Mouse (Mus musculus) v-Abl transformed pro-B cells (cell line): ENCODE results near the gene Aup1.

Experiments
- in situ Hi-C, 2 experiments: fragments of 400-800 bp; cut with MboI; formaldehyde crosslinking; loops; one replicate each; pipeline ENCODE4 v1.15.1; 2025; ENCODE audit not compliant: unreplicated experiment in 2 of 2

Gene Aup1

GRCm38 (mm10) chr6:83027706-83028105 lies 26.6 kb upstream of the Aup1 start:
- in situ Hi-C loops, result no loop called here

DNA sequence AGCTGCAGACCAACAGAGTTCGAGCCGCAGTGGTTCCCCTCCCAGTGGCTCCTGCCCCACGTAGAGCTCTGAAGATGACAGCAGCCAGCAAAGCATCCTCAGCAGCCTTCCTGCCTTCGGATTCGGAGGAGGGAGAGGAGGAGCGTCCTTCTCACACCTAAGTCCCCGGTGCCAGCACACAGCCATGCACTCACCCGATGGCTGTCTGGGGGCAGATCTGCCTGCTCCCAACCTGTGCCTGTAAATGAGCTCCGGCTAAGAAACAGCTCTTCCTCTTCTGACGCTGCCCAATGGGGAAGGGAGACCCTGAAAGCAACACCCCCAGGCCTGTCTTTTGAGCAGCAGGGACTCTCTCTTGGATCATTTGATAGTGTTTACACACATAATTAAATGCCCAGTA lies 24.5 kb upstream of the Aup1 start:
- in situ Hi-C loops, result loop anchor here in 1 of 2 experiments (5.0 kb wide), 1 partner anchor 32 kb away; no protein-coding TSS in a partner anchor

DNA sequence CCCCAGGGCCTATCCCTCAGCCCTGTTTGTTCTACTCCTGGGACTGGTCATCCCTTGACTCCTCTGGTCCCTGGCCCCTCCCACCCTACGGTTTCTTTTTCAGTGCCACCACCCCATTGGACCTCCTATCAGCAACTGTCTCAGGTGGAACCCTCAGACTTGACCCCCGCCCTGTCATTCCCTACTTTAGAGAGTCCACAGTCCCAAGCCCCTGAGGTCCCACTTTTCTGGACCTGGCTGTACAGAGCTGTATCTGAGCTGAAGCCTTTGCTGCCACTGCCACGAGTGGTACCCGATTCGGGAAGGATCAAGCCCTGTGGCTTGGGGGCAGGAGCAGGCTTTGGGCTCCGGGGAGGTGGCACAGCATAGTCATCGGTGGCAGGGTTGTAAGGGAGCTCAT lies 23.2 kb upstream of the Aup1 start:
- in situ Hi-C loops, result loop anchor here in 1 of 2 experiments (5.0 kb wide), 1 partner anchor 34 kb away; no protein-coding TSS in a partner anchor

GRCm38 (mm10) chr6:83031921-83032590 lies 22.3 kb upstream of the Aup1 start:
- in situ Hi-C loops, result loop anchor here in 1 of 2 experiments (5.0 kb wide), 1 partner anchor 35 kb away; no protein-coding TSS in a partner anchor

- in situ Hi-C loops, result loop anchor here in 1 of 2 experiments (5.0 kb wide), 1 partner anchor 35 kb away; no protein-coding TSS in a partner anchor
These were observed 21.5 kb upstream of the Aup1 start for GRCm38 (mm10) chr6:83032769-83033191.

GRCm38 (mm10) chr6:83033249-83034185 lies 20.8 kb upstream of the Aup1 start, which contains the start of the genes Dok1 and Loxl3:
TSS of gene Dok1 (minus strand) at chr6:83033471.
TSS of gene Loxl3 (plus strand) at chr6:83034173.
- in situ Hi-C loops, result loop anchor here in 1 of 2 experiments (5.0 kb wide), 1 partner anchor 36 kb away; no protein-coding TSS in a partner anchor

GRCm38 (mm10) chr6:83034463-83035055 lies 19.8 kb upstream of the Aup1 start:
- in situ Hi-C loops, result loop anchor here in 1 of 2 experiments (5.0 kb wide), 1 partner anchor 37 kb away; no protein-coding TSS in a partner anchor

DNA sequence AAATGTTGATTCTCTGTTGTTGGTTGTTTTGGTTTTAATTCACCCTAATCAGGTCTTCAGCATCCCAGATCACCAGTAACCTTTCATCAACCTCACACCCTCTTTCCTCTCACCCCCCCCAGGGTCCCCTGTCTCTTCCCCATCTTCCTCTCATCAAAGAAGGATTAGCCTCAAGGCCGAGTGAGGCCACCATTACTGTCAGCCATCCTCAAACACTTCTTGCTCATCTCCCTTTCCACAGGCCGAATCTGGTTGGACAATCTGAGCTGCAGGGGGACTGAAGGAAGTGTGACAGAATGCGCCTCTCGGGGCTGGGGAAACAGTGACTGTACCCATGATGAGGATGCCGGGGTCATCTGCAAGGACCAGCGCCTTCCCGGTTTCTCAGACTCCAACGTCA lies 17.1 kb upstream of the Aup1 start:
- in situ Hi-C loops, result no loop called here

DNA sequence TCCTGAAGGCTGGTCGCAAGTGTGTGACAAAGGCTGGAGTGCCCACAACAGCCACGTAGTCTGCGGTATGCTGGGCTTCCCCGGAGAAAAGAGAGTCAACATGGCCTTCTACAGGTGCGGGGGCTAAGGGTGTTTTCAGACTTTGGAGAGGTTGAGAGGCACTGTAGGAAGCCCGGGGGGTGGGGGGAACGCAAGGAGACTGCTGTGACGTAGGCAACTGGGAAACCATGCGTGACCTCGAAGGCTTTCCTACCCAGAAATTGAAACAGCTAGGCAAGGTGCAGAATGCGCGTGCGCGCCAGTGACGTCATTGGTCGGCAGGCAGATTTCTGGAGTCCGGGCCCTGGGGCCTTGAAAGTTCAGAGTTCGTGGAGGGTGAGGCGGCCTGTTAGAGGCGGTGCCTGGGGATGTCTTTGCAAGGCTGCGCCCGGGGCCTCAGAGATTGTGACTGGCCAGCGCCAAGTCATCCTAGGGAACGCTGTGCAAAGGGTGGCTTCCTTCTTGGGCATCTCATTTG lies 15.8 kb upstream of the Aup1 start:
- in situ Hi-C loops, result no loop called here

GRCm38 (mm10) chr6:83040601-83041000 lies 13.7 kb upstream of the Aup1 start:
- in situ Hi-C loops, result no loop called here

DNA sequence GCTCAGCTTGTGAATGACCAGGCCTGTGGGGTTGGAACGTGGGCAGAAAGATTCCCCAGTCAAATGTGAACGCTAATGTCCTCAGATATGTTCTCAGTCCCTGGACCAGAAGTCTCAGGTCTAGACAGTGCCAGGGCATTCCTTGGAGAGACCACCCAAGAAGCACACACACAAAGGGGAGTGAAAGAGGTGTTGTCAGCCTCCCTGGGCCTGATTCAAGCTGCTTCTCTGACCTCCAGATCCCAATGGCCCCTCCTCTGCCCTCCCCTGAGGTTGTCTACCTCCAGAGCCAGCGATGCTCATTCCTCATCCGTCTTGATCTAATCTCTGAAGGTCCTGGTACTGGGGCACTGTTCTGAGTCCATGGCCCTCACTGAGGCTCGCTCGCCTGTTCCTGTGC lies 10.8 kb upstream of the Aup1 start:
- in situ Hi-C loops, result no loop called here

- in situ Hi-C loops, result no loop called here
These were observed 10.3 kb upstream of the Aup1 start for GRCm38 (mm10) chr6:83043993-83044392.

DNA sequence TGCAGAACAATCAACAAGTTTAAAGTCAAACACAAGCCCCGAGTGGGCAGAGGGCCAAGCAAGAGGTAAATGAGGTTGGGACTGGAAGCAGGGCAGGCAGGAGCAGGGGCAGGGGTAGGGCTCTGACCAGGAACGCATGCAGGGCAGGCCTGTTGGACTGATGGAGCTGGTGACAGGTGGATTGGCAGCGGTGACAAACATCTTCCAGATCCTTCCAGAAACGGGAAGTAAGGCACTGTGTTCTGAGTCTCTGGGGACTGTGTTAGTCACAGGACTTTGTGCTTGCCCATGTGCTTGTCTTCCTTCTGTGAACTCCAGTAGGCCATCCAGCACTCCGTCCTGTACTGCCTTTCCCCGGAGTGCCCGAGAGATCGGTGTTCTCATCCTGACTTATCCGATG lies 9.6 kb upstream of the Aup1 start:
- in situ Hi-C loops, result no loop called here

GRCm38 (mm10) chr6:83049367-83049766 lies 5.0 kb upstream of the Aup1 start:
- in situ Hi-C loops, result no loop called here

GRCm38 (mm10) chr6:83053136-83053960 lies 973 bp upstream of the Aup1 start:
- in situ Hi-C loops, result loop anchor here in 1 of 2 experiments (5.0 kb wide), 1 partner anchor 51 kb away; no protein-coding TSS in a partner anchor

DNA sequence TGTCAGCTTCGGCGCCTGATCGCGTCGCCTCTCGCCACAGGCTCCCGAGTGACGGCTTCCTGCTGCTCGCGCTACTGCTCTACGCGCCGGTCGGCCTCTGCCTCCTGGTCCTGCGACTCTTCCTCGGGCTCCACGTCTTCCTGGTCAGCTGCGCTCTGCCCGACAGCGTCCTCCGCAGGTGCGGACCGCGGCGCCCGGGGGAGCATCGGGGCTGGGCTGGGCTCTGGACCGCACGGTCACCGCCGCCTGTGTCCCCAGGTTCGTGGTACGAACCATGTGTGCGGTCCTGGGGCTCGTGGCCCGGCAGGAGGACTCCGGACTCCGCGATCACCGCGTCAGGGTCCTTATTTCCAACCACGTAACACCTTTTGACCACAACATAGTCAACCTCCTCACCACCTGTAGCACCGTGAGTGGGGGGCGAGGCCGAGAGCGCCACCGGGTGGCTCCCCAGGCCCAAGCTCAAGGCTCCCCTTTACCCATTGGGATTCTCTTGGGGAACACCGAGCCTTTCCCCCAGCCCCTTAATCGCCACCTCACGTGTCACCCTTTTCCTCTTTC lies 630 bp downstream of the Aup1 start, which contains the start of gene Htra2:
Htra2 (minus strand) TSS at position 403 of the 561 bp plus-strand sequence.
- in situ Hi-C loops, result loop anchor here (5.0 kb wide), 2 partner anchors 53 to 58 kb away; no protein-coding TSS in a partner anchor

DNA sequence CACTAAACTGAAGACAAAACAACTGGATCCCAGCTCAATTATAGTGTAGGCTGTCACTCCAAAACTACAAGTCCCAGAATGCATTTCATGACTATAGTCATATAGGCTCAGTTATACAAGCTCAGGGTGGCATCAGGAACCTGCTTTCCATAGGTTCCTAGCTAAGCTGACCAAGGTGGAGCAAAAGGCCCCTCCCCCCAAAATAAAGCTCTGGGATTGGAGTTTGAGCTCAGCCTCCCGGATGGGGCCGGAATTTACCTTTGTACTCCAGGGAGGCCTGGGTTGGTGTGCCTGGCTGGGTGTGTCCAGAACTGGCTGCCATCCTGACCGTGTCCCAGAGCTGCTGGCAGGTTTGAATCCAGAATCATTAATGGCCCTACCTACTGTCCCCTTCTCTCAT lies 3.5 kb downstream of the Aup1 start, which contains the start of gene Dqx1:
Dqx1 (plus strand) TSS at position 55 of the 400 bp plus-strand sequence.
- in situ Hi-C loops, result loop anchor here in 1 of 2 experiments (5.0 kb wide), 1 partner anchor 60 kb away; no protein-coding TSS in a partner anchor

DNA sequence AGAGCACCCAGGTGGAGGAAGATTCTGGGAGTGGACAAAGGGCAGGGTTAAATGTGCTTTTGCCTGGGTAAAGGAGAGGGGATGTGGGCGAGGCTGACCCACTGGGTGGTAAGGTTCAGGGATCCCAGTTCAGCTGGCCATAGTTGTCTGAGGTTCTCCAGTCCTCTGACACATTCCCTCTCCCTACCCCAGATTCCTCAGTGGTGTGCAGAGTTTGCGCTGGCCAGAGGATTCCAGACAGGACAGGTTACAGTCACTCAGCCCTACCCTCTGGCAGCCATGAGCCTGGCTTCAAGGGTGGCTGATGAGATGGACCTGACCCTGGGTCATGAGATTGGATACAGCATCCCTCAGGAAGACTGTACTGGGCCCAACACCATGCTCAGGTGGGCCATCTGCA lies 4.4 kb downstream of the Aup1 start:
- in situ Hi-C loops, result loop anchor here in 1 of 2 experiments (5.0 kb wide), 1 partner anchor 61 kb away; no protein-coding TSS in a partner anchor

GRCm38 (mm10) chr6:83065995-83066394 lies 11.7 kb downstream of the Aup1 start:
- in situ Hi-C loops, result no loop called here
